Mouse (Mus musculus): ENCODE data around the gene Mapk8ip2. TPM values are rescaled to one million over a fixed set of nuclear protein-coding genes. Genes with fewer than 3 reads are reported as not detected.
"Not testable (repeated sequence)": the region's sequence is repeated elsewhere in the genome, so short reads cannot be mapped to it uniquely, and the experiment has no call there.

Mapk8ip2 gene
- total RNA-seq (2015; ENCODE audit: low replicate concordance) (0.19 and 0.21 TPM in 2 replicates), total RNA-seq (2017; ENCODE audit: low replicate concordance) (0.14 and 0.34 TPM in 2 replicates)

- no peak for ATAC-seq (replicated peaks; ENCODE audit: low FRiP score, poor library complexity, severe bottlenecking)
These were observed at the start of gene Mapk8ip2 for GRCm38 (mm10) chr15:89453865-89454478. Gene Mapk8ip2, plus strand, starts transcription at chr15:89453913.

DNA sequence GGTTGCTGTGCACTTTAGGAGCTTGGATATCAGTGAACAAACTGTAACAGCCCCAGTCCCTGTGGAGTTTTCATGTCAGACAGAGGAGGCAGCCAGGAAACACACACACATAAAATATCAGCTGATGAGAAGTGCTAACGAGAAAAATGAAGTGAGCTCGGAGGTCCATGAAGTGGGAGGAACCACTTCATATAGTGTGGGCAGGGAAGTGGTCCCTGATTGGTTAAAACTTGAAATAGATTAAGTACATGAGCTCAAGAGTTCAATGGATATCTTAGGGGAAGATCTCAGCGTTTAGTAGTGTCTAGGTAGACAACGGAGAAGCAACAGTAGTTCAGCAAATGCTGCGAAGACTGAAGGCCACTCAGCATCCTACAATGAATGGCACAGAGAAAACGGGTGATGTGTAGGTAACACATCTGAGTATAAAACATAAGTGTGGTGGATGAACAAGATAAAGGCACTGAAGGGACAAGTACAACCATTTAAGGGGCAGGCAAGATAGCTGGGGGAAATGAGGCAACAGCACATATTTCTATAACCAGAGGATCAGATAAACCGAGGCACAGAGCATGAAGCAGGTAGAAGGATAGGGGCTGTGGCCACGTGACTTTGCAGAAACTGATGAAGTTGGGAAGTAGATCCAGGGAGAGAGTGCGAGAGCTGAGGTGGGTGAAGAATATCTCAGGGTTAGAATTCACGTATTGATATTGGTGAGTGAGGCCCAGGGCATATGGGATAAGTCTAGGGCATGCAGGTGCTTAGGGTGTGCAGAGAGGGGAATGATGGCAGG, 48.7 kb upstream of the Mapk8ip2 start:
- no peak for ATAC-seq (replicated peaks; ENCODE audit: low FRiP score, poor library complexity, severe bottlenecking)

- ATAC-seq (replicated peaks; ENCODE audit: low FRiP score, poor library complexity, severe bottlenecking) = no peak
These were observed 47.0 kb upstream of the Mapk8ip2 start for GRCm38 (mm10) chr15:89406691-89407090.

DNA sequence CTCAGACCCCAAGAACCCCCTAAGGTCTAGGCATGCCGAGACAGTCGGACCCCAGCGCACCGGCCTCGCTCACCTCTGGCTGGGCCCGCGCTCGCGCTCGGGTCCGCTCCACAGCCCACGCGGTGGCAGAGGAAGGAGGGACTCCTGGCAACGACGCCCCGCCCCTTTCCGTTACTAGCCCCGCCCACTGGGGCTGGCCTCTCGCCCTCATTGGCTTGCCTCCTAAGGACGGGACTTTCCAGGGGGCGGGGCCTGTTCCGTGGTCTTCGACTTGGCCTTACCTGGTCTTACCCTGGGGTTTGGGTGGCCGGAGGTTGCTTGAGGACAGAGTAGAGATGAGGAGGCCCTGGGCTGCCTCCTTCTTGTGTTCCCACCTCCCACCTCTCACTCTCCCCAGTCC, 43.6 kb upstream of the Mapk8ip2 start, which contains the start of gene Syce3:
Gene Syce3 (minus strand): TSS at position 386 of the 400 bp plus-strand sequence.
- ATAC-seq (replicated peaks; ENCODE audit: low FRiP score, poor library complexity, severe bottlenecking) = no peak; the same call in 1 of the 2 replicates

DNA sequence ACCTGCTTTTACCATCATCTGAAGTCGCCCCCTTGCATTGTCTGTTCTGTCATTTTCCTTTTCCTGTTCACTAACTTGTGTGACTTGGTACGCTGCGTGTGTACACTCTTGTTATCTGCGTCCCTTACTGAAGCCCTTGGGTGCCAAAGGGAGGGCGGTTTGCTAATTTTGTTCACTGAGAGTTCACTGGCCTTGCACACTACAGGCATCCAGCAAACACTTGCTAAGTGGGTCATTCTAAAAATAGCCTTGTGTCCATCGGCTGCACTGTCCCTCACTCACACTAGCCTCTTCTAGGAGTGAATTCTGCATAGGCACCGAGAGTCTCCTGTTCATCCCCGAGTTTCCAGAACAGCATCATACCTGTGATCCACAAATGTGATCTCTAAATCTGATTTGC, 38.4 kb upstream of the Mapk8ip2 start:
- no peak for ATAC-seq (replicated peaks; ENCODE audit: low FRiP score, poor library complexity, severe bottlenecking)

GRCm38 (mm10) chr15:89421938-89422337, 31.8 kb upstream of the Mapk8ip2 start:
- no peak for ATAC-seq (replicated peaks; ENCODE audit: low FRiP score, poor library complexity, severe bottlenecking)

DNA sequence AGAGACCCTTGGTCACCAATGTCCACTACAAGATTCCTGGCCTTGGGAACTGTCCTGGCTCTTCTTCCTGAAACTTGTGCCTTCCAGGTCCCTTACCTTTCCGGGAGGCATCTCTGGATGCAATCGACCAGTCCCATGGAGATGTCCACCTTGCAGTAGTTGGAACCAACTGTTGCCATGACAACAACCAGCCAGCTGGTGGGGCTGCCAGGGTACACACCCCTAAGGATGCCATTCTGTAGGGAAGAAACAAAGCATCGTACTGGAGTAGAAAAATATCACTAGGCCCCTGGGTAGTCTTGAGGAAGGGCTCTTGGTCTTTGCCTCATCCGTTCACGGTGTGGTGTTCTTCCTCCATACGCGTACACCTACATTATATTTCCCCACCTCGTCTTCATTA, 29.1 kb upstream of the Mapk8ip2 start:
- no peak for ATAC-seq (replicated peaks; ENCODE audit: low FRiP score, poor library complexity, severe bottlenecking)

GRCm38 (mm10) chr15:89425711-89426121, 28.0 kb upstream of the Mapk8ip2 start, which contains the start of gene Cpt1b:
Gene Cpt1b, minus strand, starts transcription at chr15:89425863.
- no peak for ATAC-seq (replicated peaks; ENCODE audit: low FRiP score, poor library complexity, severe bottlenecking)

GRCm38 (mm10) chr15:89426716-89427115, 27.0 kb upstream of the Mapk8ip2 start:
- no peak for ATAC-seq (replicated peaks; ENCODE audit: low FRiP score, poor library complexity, severe bottlenecking)

- no peak for ATAC-seq (replicated peaks; ENCODE audit: low FRiP score, poor library complexity, severe bottlenecking)
These were observed 25.4 kb upstream of the Mapk8ip2 start for GRCm38 (mm10) chr15:89428136-89428790.

GRCm38 (mm10) chr15:89428821-89429351, 24.8 kb upstream of the Mapk8ip2 start:
- no peak for ATAC-seq (replicated peaks; ENCODE audit: low FRiP score, poor library complexity, severe bottlenecking)

GRCm38 (mm10) chr15:89429352-89430221, 24.1 kb upstream of the Mapk8ip2 start, which contains the start of the genes C730034F03Rik, Gm44502 and Chkb:
Gene C730034F03Rik, plus strand, starts transcription at chr15:89429589.
Gene Gm44502, minus strand, starts transcription at chr15:89429696.
Gene Chkb, minus strand, starts transcription at chr15:89429908.
- peak; percentile 90 for ATAC-seq (replicated peaks; ENCODE audit: low FRiP score, poor library complexity, severe bottlenecking)

DNA sequence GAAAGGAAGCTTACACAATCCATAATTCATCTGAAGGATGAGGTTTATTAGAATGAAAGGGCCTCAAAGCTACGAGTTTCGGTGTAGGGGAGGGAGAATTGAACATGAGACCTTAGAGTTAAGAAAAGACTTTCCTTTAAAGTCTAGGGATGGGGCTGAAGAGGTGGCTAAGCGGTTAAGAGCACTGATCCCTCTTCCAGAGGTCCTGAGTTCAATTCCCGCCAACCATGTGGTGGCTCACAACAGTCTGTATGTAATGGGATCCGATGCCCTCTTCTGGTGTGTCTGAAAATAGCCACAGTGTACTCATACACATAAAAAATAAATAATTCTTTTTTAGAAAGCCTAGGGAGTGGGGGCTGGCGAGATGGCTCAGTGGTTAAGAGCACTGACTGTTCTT, 23.4 kb upstream of the Mapk8ip2 start:
- ATAC-seq (replicated peaks; ENCODE audit: low FRiP score, poor library complexity, severe bottlenecking) = peak; percentile 8

DNA sequence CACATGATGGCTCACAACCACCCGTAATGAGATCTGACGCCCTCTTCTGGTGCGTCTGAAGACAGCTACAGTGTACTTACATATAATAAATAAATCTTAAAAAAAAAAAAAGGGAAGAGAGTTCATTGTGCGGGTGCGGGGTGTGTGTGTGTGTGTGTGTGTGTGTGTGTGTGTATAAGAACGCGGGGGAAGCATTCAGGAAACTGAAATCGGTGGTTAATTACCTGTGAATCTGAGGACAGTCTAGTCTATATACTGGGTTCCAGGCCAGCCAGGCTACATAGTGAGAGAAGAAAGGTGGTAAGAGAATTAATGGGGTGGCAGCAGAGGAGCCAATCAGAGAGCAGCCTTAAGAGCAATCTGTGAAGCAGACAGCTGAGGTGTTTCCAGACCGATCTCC, 22.9 kb upstream of the Mapk8ip2 start:
- ATAC-seq (replicated peaks; ENCODE audit: low FRiP score, poor library complexity, severe bottlenecking) = not testable (repeated sequence)

- no peak for ATAC-seq (replicated peaks; ENCODE audit: low FRiP score, poor library complexity, severe bottlenecking)
These were observed 22.4 kb upstream of the Mapk8ip2 start for GRCm38 (mm10) chr15:89431271-89431670.

GRCm38 (mm10) chr15:89431806-89432205, 21.9 kb upstream of the Mapk8ip2 start:
- ATAC-seq (replicated peaks; ENCODE audit: low FRiP score, poor library complexity, severe bottlenecking) = no peak

DNA sequence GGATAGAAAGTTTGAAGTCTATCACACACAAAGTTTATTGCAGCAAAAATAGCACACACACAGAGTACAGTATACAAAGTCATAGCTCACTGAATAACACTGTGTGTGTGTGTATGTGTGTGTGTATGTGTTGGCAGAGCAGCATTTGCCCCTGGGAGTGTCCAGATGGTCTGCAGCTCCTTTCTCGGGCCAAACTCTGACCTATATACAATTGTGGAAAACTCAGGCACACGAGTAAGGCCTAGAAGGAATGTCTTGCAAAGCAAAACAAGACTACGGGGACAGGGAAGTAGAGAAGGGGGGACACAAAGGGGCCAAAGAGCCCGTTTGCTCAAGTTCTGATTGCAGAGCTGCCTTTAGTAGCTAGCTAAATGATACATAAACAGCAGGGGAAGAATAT, 20.8 kb upstream of the Mapk8ip2 start:
- ATAC-seq (replicated peaks; ENCODE audit: low FRiP score, poor library complexity, severe bottlenecking) = no peak

DNA sequence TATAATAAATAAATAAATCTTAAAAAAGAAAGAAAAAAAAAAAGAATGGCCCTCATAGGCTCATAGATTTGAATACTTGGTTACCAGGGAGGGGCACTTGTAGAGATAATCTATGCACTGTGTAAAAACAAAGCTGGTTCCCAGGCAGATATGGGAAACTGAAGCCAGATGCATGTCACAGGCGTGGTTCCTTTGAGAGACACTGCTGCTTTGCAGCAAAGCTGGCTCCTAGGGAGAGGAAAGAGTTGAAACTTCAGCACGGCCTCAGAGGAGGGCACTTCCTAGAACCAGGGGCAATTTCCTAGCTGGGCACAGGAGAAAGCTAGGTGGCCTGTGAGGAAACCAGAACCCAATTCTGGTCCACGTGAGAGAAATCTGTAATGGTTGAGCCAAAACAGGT, 19.6 kb upstream of the Mapk8ip2 start:
- no peak for ATAC-seq (replicated peaks; ENCODE audit: low FRiP score, poor library complexity, severe bottlenecking)

DNA sequence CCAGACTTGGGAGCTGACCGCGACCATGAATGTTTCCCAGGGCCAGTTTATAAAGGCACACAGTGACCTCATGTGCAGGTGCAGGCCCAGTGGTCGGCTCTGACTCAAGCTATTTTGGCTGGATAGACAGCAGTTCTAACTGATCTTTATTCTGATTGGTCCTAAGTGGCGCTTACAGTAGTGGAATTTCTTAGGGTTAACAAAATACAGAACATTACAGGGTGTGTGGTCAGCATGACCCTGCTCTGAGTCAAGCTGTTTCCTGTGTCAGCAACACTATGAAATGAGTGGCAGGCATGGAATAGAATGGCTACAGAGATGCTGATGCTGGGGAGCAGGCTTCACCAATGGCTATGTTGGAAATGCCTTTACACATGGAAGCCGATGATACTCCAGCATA, 17.8 kb upstream of the Mapk8ip2 start:
- no peak for ATAC-seq (replicated peaks; ENCODE audit: low FRiP score, poor library complexity, severe bottlenecking)
